Mouse (Mus musculus): ENCODE measurements around the gene Atp6v0e2. TPM values are rescaled to one million over a fixed set of nuclear protein-coding genes. Genes with fewer than 3 reads are reported as not detected.

The Atp6v0e2 gene
- total RNA-seq, 4 experiments from 2014 or later: 100 to 130 (median 113) TPM

GRCm38 (mm10) chr6:48540721-48541120, 3.3 kb downstream of the Atp6v0e2 start:
- DNase-seq: no peak

GRCm38 (mm10) chr6:48541560-48542450, 4.4 kb downstream of the Atp6v0e2 start:
- peak; percentile 82 for DNase-seq

GRCm38 (mm10) chr6:48542631-48543030, 5.2 kb downstream of the Atp6v0e2 start:
- DNase-seq: no peak

- no peak for DNase-seq
These were observed 7.8 kb downstream of the Atp6v0e2 start for GRCm38 (mm10) chr6:48545251-48545650.

- DNase-seq: no peak
These were observed 8.9 kb downstream of the Atp6v0e2 start for GRCm38 (mm10) chr6:48546271-48546670.

GRCm38 (mm10) chr6:48546858-48547257, 9.4 kb downstream of the Atp6v0e2 start:
- DNase-seq: no peak

- DNase-seq: no peak
These were observed 10.9 kb downstream of the Atp6v0e2 start for GRCm38 (mm10) chr6:48548314-48548713.

- DNase-seq: no peak
These were observed 15.5 kb downstream of the Atp6v0e2 start for GRCm38 (mm10) chr6:48552918-48553317.

- no peak for DNase-seq
These were observed 16.4 kb downstream of the Atp6v0e2 start for GRCm38 (mm10) chr6:48553819-48554218.

GRCm38 (mm10) chr6:48554280-48555103, 17.1 kb downstream of the Atp6v0e2 start, which contains the start of gene Lrrc61:
Lrrc61 (plus strand) TSS chr6:48554796.
- peak; percentile 96 for DNase-seq

GRCm38 (mm10) chr6:48555104-48555890, 17.9 kb downstream of the Atp6v0e2 start:
- DNase-seq: no peak

- DNase-seq: no peak
These were observed 18.5 kb downstream of the Atp6v0e2 start for GRCm38 (mm10) chr6:48555956-48556355.

GRCm38 (mm10) chr6:48565693-48566310, 28.4 kb downstream of the Atp6v0e2 start:
- DNase-seq: no peak

GRCm38 (mm10) chr6:48566312-48566711, 28.9 kb downstream of the Atp6v0e2 start:
- no peak for DNase-seq

- DNase-seq: peak; percentile 63
These were observed 30.9 kb downstream of the Atp6v0e2 start for GRCm38 (mm10) chr6:48568036-48568984.

GRCm38 (mm10) chr6:48569065-48569807, 31.8 kb downstream of the Atp6v0e2 start:
- DNase-seq: no peak

- no peak for DNase-seq
These were observed 34.6 kb downstream of the Atp6v0e2 start for GRCm38 (mm10) chr6:48572014-48572413.

GRCm38 (mm10) chr6:48572572-48573061, 35.2 kb downstream of the Atp6v0e2 start, which contains the start of gene Rarres2:
Rarres2 (minus strand) TSS chr6:48572789.
- DNase-seq: no peak

- no peak for DNase-seq
These were observed 35.9 kb downstream of the Atp6v0e2 start for GRCm38 (mm10) chr6:48573280-48573679.

- DNase-seq: no peak
These were observed 36.6 kb downstream of the Atp6v0e2 start for GRCm38 (mm10) chr6:48573981-48574380.
